Mouse (Mus musculus) heart, embryonic 10.5 days (tissue): ENCODE measurements at regions not wholly inside any gene's neighbourhood (a gene's known extent, or its start where the extent isn't known, plus 50 kb on each side); places are given as distances from the start of the nearest gene placed in this dataset. TPM values are rescaled to one million over a fixed set of nuclear protein-coding genes. Genes with fewer than 3 reads are reported as not detected.

Experiments used
- DNase-seq: peaks from one replicate; pipeline ENCODE4 v3.0.0-alpha.2; 2017; ENCODE audit warnings: low spot score
- H3K27ac ChIP-seq: fragments of 300-500 bp; sonication (generic); 2 replicates; pipeline ENCODE4 v1.5.1; 2016; ENCODE audit warnings: mild to moderate bottlenecking
- H3K27me3 ChIP-seq: fragments of 300-500 bp; sonication (generic); 2 replicates; pipeline ENCODE4 v1.6.1; 2016; ENCODE audit warnings: mild to moderate bottlenecking; ENCODE audit not compliant: poor library complexity, insufficient read depth, severe bottlenecking
- H3K36me3 ChIP-seq: fragments of 300-500 bp; sonication (generic); 2 replicates; pipeline ENCODE4 v1.6.1; 2016; ENCODE audit warnings: mild to moderate bottlenecking, moderate library complexity
- H3K4me1 ChIP-seq: fragments of 300-500 bp; sonication (generic); 2 replicates; pipeline ENCODE4 v1.6.1; 2016; ENCODE audit warnings: mild to moderate bottlenecking
- H3K4me3 ChIP-seq: fragments of 300-500 bp; sonication (generic); 2 replicates; pipeline ENCODE4 v1.5.1; 2016; ENCODE audit warnings: mild to moderate bottlenecking, moderate library complexity
- H3K9me3 ChIP-seq: fragments of 300-500 bp; sonication (generic); 2 replicates; pipeline ENCODE4 v1.6.1; 2016; ENCODE audit warnings: mild to moderate bottlenecking, moderate library complexity
- WGBS: fragments of 180-500 bp; shearing (Covaris S2); methylation state at CpG from one replicate; pipeline ENCODE4 v1.1.7; 2016; 5-methylcytosine and 5-hydroxymethylcytosine counted together
- microRNA-seq: library from miRNA; unstranded; fragments of <30 nt; microRNA quantifications from one replicate; pipeline ENCODE4, GENCODE M21; 2017

- 0 out of 2 replicates have a peak, but pooled peaks cover 10% of the 10 kb centered on the region for H3K4me1 ChIP-seq
- H3K27me3 ChIP-seq, result no peaks in the 10 kb centered on the region
- no peak for DNase-seq
- no peak overlapping the region for H3K4me3 ChIP-seq
- no peak overlapping the region for H3K27ac ChIP-seq
- H3K9me3 ChIP-seq, result no peaks in the 10 kb centered on the region; the same call in 1 of the 2 replicates
- 89% methylated on average over 7 of the region's 7 CpGs for WGBS
- no peaks in the 10 kb centered on the region for H3K36me3 ChIP-seq
These were observed 269.7 kb downstream of the Gm19410 start for GRCm38 (mm10) chr8:36035339-36035738.

DNA sequence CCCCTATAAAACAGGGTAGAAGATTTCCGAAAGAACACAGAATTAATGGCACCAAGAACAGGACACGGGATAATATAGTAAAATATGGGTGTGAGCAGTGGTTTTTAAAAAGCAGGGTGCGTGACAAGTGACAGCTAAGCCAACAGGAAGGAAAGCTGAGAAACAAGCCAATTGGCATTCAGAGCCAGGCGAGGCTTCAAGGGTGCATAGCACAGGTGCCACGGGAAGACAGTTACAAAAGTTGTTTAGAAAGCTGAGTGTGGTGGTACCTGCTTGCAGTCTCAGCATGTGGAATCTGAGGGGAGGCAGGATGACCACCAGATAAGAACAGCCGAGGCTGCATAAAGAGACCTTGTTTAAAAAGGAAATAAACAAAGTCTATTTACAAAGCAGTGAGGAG, 270.7 kb downstream of the Gm19410 start:
- WGBS, result 52% methylated on average over 6 of the region's 6 CpGs
- Histone ChIP-seq H3K27ac (no peak overlapping the region), H3K4me3 (no peak overlapping the region), H3K4me1 (0 out of 2 replicates have a peak, but pooled peaks cover 8% of the 10 kb centered on the region), H3K27me3 (no peaks in the 10 kb centered on the region), H3K9me3 (no peaks in the 10 kb centered on the region; the same call in 1 of the 2 replicates), H3K36me3 (no peaks in the 10 kb centered on the region)
- no peak for DNase-seq

- Histone ChIP-seq H3K4me1 (peaks cover 6% of the 10 kb centered on the region; the same call in 1 of the 2 replicates), H3K36me3 (no peaks in the 10 kb centered on the region), H3K4me3 (no peak overlapping the region), H3K27me3 (no peaks in the 10 kb centered on the region), H3K27ac (no peak overlapping the region), H3K9me3 (no peaks in the 10 kb centered on the region; the same call in 1 of the 2 replicates)
- no peak for DNase-seq
- 81% methylated on average over 6 of the region's 6 CpGs for WGBS
These were observed 275.8 kb downstream of the Gm19410 start for GRCm38 (mm10) chr8:36041222-36041864.

DNA sequence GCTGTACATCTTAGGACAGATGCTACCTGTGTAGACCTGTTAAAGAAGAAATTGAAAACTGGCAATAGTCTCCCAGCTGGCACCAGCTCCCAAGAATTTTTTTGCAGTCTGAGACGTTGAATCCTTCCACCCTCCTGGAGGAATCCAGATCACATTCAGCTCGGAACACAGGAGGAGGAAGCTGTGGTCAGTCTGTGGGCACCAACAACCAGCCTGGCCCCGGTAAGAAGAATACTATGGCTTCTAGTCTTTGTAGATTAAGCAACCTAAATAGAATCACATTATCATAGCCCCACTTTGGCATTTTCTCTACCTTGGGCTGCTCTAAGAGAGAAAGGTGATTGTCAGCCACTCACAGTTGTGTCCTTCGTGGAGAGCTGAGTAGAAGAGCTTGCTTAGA, 277.0 kb downstream of the Gm19410 start:
- WGBS, result 73% methylated on average over 4 of the region's 4 CpGs
- Histone ChIP-seq H3K9me3 (no peaks in the 10 kb centered on the region; the same call in 1 of the 2 replicates), H3K4me3 (no peak overlapping the region), H3K4me1 (peaks cover 6% of the 10 kb centered on the region; the same call in 1 of the 2 replicates), H3K27ac (no peak overlapping the region), H3K27me3 (no peaks in the 10 kb centered on the region), H3K36me3 (no peaks in the 10 kb centered on the region)
- no peak for DNase-seq

Small RNAs in the stretch of these regions (microRNA-seq; reads per million reads assigned to microRNA genes)
- gene Gm22030, result not detected
